Mouse (Mus musculus) CH12.LX (cell line): ENCODE measurements at regions not wholly inside any gene's neighbourhood (a gene's known extent, or its start where the extent isn't known, plus 50 kb on each side); places are given as distances from the start of the nearest gene placed in this dataset.
"Not testable (repeated sequence)": the region's sequence is repeated elsewhere in the genome, so short reads cannot be mapped to it uniquely, and the experiment has no call there.

Experiments
- DNase-seq: peaks from one replicate; pipeline ENCODE4 v3.0.0-alpha.2; 2013; ENCODE audit errors: extremely low read depth
- H3K27ac ChIP-seq: 2 replicates; pipeline ENCODE4 v1.5.1; 2012; ENCODE audit warnings: low read depth, mild to moderate bottlenecking, control low read depth, moderate library complexity; ENCODE audit not compliant: insufficient read depth
- H3K27me3 ChIP-seq: replicated peaks from 2 replicates; pipeline ENCODE3; 2012; ENCODE audit warnings: inconsistent platforms
- H3K36me3 ChIP-seq, 2 experiments: replicated peaks in 1 of 2; 2 replicates each; pipeline versions ENCODE3 to v1.6.1; 2012; ENCODE audit warnings: inconsistent platforms in 1 of 2, low read length in 1 of 2, mild to moderate bottlenecking in 1 of 2, mixed read lengths in 1 of 2, moderate library complexity in 1 of 2; ENCODE audit not compliant: control insufficient read depth in 1 of 2, insufficient read depth in 1 of 2
- H3K4me1 ChIP-seq, 2 experiments: 2 replicates each; pipeline ENCODE4 v1.6.1; 2012; ENCODE audit warnings: inconsistent platforms in 1 of 2, moderate library complexity in 1 of 2; ENCODE audit not compliant: insufficient read depth in 2 of 2, control insufficient read depth in 1 of 2
- H3K4me2 ChIP-seq: 2 replicates; pipeline ENCODE4 v1.6.1; 2012; ENCODE audit warnings: low read depth, mild to moderate bottlenecking, control low read depth; ENCODE audit not compliant: poor library complexity, insufficient read depth, severe bottlenecking
- H3K4me3 ChIP-seq, 3 experiments: fragments of 150-350 bp in 1 of 3; sonication (generic) in 1 of 3; replicated peaks in 1 of 3; 2 replicates each; pipeline versions ENCODE3 to v1.5.1; 2011 to 2012; ENCODE audit warnings: low read depth in 2 of 3, low read length in 2 of 3, mild to moderate bottlenecking in 2 of 3, moderate library complexity in 2 of 3, control low read depth in 1 of 3, improper control_type of control experiment in 1 of 3, inconsistent platforms in 1 of 3, mixed read lengths in 1 of 3; ENCODE audit not compliant: poor library complexity in 1 of 3
- H3K79me2 ChIP-seq: replicated peaks from 2 replicates; pipeline ENCODE4 v1.6.1; 2012; ENCODE audit warnings: mild to moderate bottlenecking, moderate library complexity; ENCODE audit not compliant: control insufficient read depth, poor library complexity, insufficient read depth, severe bottlenecking; ENCODE audit errors: extremely low read depth
- H3K9ac ChIP-seq: 2 replicates; pipeline ENCODE4 v1.6.1; 2012; ENCODE audit warnings: low read depth, mild to moderate bottlenecking, control low read depth, moderate library complexity; ENCODE audit not compliant: insufficient read depth
- H3K9me3 ChIP-seq: replicated peaks from 2 replicates; pipeline ENCODE3; 2012; ENCODE audit warnings: low read length, inconsistent platforms, mixed read lengths
- CHD1 ChIP-seq: IDR thresholded peaks from 2 replicates; pipeline ENCODE4 v1.6.1; 2012; ENCODE audit warnings: low read depth, low read length, improper control_type of control experiment, inconsistent platforms
- CTCF ChIP-seq, 2 experiments: IDR thresholded peaks in 1 of 2; conservative IDR thresholded peaks in 1 of 2; 2 replicates each; pipeline ENCODE4 v1.5.1; 2011 to 2012; ENCODE audit warnings: low read depth in 2 of 2, low read length in 2 of 2, improper control_type of control experiment in 1 of 2, inconsistent platforms in 1 of 2, mild to moderate bottlenecking in 1 of 2, moderate library complexity in 1 of 2
- E2F4 ChIP-seq: IDR thresholded peaks from 2 replicates; pipeline ENCODE4 v1.6.1; 2011; ENCODE audit warnings: low read depth, low read length, improper control_type of control experiment; ENCODE audit not compliant: insufficient replicate concordance
- ELF1 ChIP-seq: IDR thresholded peaks from 2 replicates; pipeline ENCODE4 v1.6.1; 2014; ENCODE audit warnings: low read depth, mild to moderate bottlenecking, inconsistent platforms, low read length, improper control_type of control experiment
- IRF4 ChIP-seq: IDR thresholded peaks from 2 replicates; pipeline ENCODE4 v1.6.1; 2014; ENCODE audit warnings: low read depth, mild to moderate bottlenecking, inconsistent platforms, low read length, improper control_type of control experiment
- KAT2A ChIP-seq: IDR thresholded peaks from 2 replicates; pipeline ENCODE4 v1.6.1; 2012; ENCODE audit warnings: low read length, improper control_type of control experiment, inconsistent platforms; ENCODE audit not compliant: insufficient replicate concordance
- MAX ChIP-seq: IDR thresholded peaks from 2 replicates; pipeline ENCODE4 v1.6.1; 2011; ENCODE audit warnings: low read length, improper control_type of control experiment
- MAZ ChIP-seq: IDR thresholded peaks from 2 replicates; pipeline ENCODE4 v1.6.1; 2012; ENCODE audit warnings: low read depth, mild to moderate bottlenecking, inconsistent platforms, low read length, improper control_type of control experiment, moderate library complexity
- MYC ChIP-seq: IDR thresholded peaks from 2 replicates; pipeline ENCODE4 v1.6.1; 2011; ENCODE audit warnings: low read depth, mild to moderate bottlenecking, improper control_type of control experiment, low read length
- NRF1 ChIP-seq: IDR thresholded peaks from 2 replicates; pipeline ENCODE4 v1.6.1; 2014; ENCODE audit warnings: low read depth, mild to moderate bottlenecking, inconsistent platforms, low read length, improper control_type of control experiment, moderate library complexity
- PAX5 ChIP-seq: IDR thresholded peaks from 2 replicates; pipeline ENCODE4 v1.6.1; 2012; ENCODE audit warnings: low read length, inconsistent platforms, mixed read lengths
- POLR2AphosphoS2 ChIP-seq: IDR thresholded peaks from 2 replicates; pipeline ENCODE4 v1.6.1; 2011; ENCODE audit warnings: low read depth, low read length, improper control_type of control experiment
- RAD21 ChIP-seq: IDR thresholded peaks from 2 replicates; pipeline ENCODE4 v1.6.1; 2011; ENCODE audit warnings: low read depth, mild to moderate bottlenecking, low read length, improper control_type of control experiment, moderate library complexity
- RCOR1 ChIP-seq: conservative IDR thresholded peaks from 2 replicates; pipeline ENCODE4 v1.6.1; 2012; ENCODE audit warnings: low read depth, mild to moderate bottlenecking, inconsistent platforms, low read length, improper control_type of control experiment
- SIN3A ChIP-seq: IDR thresholded peaks from 2 replicates; pipeline ENCODE4 v1.6.1; 2012; ENCODE audit warnings: low read length, improper control_type of control experiment, inconsistent platforms
- UBTF ChIP-seq: IDR thresholded peaks from 2 replicates; pipeline ENCODE4 v1.6.1; 2012; ENCODE audit warnings: low read depth, mild to moderate bottlenecking, inconsistent platforms, low read length, improper control_type of control experiment, moderate library complexity
- ZC3H11A ChIP-seq: IDR thresholded peaks from 2 replicates; pipeline ENCODE4 v1.6.1; 2012; ENCODE audit warnings: low read depth, mild to moderate bottlenecking, inconsistent platforms, low read length, improper control_type of control experiment
- ZKSCAN1 ChIP-seq: IDR thresholded peaks from 2 replicates; pipeline ENCODE4 v1.6.1; 2012; ENCODE audit warnings: low read depth, inconsistent platforms, low read length, improper control_type of control experiment, borderline replicate concordance
- ZMIZ1 ChIP-seq: IDR thresholded peaks from 2 replicates; pipeline ENCODE4 v1.6.1; 2012; ENCODE audit warnings: low read depth, mild to moderate bottlenecking, inconsistent platforms, low read length, improper control_type of control experiment
- ZNF384 ChIP-seq: IDR thresholded peaks from 2 replicates; pipeline ENCODE4 v1.6.1; 2012; ENCODE audit warnings: low read depth, low read length, improper control_type of control experiment, inconsistent platforms
- dilution Hi-C: fragments of 300-500 bp; cut with MboI; formaldehyde crosslinking; loops from 2 replicates; pipeline ENCODE4 v1.14.3; 2020; ENCODE audit warnings: low sequenced_read_pairs; ENCODE audit not compliant: extremely low pct_unique_long_range_greater_than_20kb, extremely low pct_ligation_motif_present
- in situ Hi-C: fragments of 300-500 bp; cut with MboI; formaldehyde crosslinking; loops from 3 replicates; pipeline ENCODE4 v1.14.3; 2019; ENCODE audit warnings: low sequenced_read_pairs, low pct_ligation_motif_present, low pct_unique_long_range_greater_than_20kb, mixed read lengths

GRCm38 (mm10) chr12:115603763-115604162 lies 443.8 kb upstream of the Zfp386 start:
- H3K9me3 ChIP-seq, result no peaks in the 10 kb centered on the region
- no peaks in the 10 kb centered on the region for H3K79me2 ChIP-seq
- dilution Hi-C loops (no loop called here), in situ Hi-C loops (no loop called here)
- H3K4me3 ChIP-seq, result no peak overlapping the region
- no peak overlapping the region for H3K27ac ChIP-seq
- no peaks in the 10 kb centered on the region for H3K36me3 ChIP-seq
- H3K9ac ChIP-seq, result no peak overlapping the region
- peaks cover under 1% of the 10 kb centered on the region for H3K27me3 ChIP-seq
- no peak for TF ChIP-seq ZMIZ1
- TF ChIP-seq SIN3A, result no peak
- TF ChIP-seq E2F4, result no peak
- TF ChIP-seq CHD1, result no peak
- no peak for TF ChIP-seq PAX5
- no peak for TF ChIP-seq NRF1
- no peak for TF ChIP-seq MYC
- no peak for TF ChIP-seq ZC3H11A
- TF ChIP-seq UBTF, result no peak
- no peak for TF ChIP-seq MAZ
- no peak for TF ChIP-seq MAX
- TF ChIP-seq POLR2AphosphoS2, result no peak
- no peaks in the 10 kb centered on the region for H3K4me1 ChIP-seq
- no peak for DNase-seq
- H3K4me2 ChIP-seq, result no peak overlapping the region

- no peak overlapping the region for H3K4me3 ChIP-seq
- H3K27ac ChIP-seq, result no peak overlapping the region
- in situ Hi-C loops (no loop called here), dilution Hi-C loops (no loop called here)
- H3K27me3 ChIP-seq, result peaks cover 2% of the 10 kb centered on the region
- H3K4me1 ChIP-seq, result no peaks in the 10 kb centered on the region
- TF ChIP-seq NRF1, result no peak
- no peak for TF ChIP-seq CHD1
- TF ChIP-seq ZKSCAN1, result no peak
- no peak for TF ChIP-seq ZNF384
- TF ChIP-seq KAT2A, result no peak
- no peak for TF ChIP-seq RCOR1
- TF ChIP-seq CTCF (conservative IDR thresholded peaks at IDR 0.05 in 1 of 2, IDR thresholded peaks at IDR 0.05 in 1 of 2; ENCODE audit: low read depth in 2 of 2, low read length in 2 of 2), result peak in 1 of 2 experiments; percentile 51; a peak in 2 of 4 replicates
- TF ChIP-seq ELF1, result no peak
- peak; percentile 19 for TF ChIP-seq RAD21
- TF ChIP-seq IRF4, result no peak
- no peak overlapping the region for H3K9ac ChIP-seq
- H3K36me3 ChIP-seq, result no peaks in the 10 kb centered on the region
- H3K9me3 ChIP-seq, result no peaks in the 10 kb centered on the region
- H3K4me2 ChIP-seq, result no peak overlapping the region
- no peaks in the 10 kb centered on the region for H3K79me2 ChIP-seq
- DNase-seq, result peak; percentile 8
These were observed 442.6 kb upstream of the Zfp386 start for GRCm38 (mm10) chr12:115604951-115605350.

GRCm38 (mm10) chr12:115622564-115623233 lies 424.8 kb upstream of the Zfp386 start:
- H3K36me3 ChIP-seq, in situ Hi-C loops, H3K4me2 ChIP-seq, H3K4me3 ChIP-seq, H3K9me3 ChIP-seq, H3K79me2 ChIP-seq, H3K27ac ChIP-seq, H3K9ac ChIP-seq, DNase-seq, dilution Hi-C loops, H3K4me1 ChIP-seq, H3K27me3 ChIP-seq: not testable (repeated sequence)
